Mouse (Mus musculus) kidney, adult 9 months (tissue): Measurements from ENCODE around the gene Nprl2.

Experiments used
- DNase-seq: peaks from one replicate; pipeline ENCODE4 v3.0.0; 2022

Nprl2 gene

GRCm38 (mm10) chr9:107538231-107538630 lies 3.8 kb upstream of the Nprl2 start:
- no peak for DNase-seq

GRCm38 (mm10) chr9:107538711-107539110 lies 3.3 kb upstream of the Nprl2 start:
- DNase-seq: no peak

DNA sequence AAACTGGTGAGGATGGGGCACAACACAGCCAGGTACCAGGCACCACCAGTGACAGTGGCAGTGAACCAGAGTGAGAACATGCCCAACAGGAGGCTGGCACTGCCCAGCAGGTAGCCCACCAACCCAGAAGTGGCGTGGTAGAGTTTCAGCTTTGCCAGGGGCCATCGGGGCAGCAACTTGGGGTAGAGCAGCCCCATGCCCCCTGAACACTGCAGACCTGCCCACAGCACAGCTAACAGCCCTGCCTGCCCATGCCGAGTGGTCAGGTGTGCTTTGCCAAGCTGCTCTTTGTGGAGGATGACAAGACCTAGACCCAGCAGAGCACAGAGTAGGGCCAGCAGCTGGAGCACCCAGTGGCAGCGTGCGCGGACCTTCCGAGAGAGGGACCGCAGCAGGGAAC lies 2.1 kb upstream of the Nprl2 start:
- DNase-seq: no peak

DNA sequence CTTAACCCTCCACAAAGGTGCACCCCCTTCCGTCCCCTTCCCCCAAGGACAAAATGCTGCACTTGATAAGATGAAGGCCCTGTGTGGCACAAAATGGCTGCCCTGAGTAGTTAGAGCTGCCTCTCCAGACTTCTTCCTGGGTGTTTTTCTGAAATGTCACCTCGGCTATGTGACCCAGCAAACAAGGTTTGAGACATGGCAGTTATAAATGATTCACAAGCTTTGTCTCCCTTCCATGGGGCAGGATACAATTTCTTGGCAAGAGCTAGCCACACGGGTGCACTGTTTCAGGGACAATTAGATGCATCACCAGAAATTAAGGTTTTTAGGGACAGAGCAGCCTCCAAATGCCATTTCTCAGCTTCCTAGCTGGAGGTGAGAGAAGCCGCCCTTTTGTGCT lies 1.6 kb upstream of the Nprl2 start:
- peak; percentile 59 for DNase-seq

DNA sequence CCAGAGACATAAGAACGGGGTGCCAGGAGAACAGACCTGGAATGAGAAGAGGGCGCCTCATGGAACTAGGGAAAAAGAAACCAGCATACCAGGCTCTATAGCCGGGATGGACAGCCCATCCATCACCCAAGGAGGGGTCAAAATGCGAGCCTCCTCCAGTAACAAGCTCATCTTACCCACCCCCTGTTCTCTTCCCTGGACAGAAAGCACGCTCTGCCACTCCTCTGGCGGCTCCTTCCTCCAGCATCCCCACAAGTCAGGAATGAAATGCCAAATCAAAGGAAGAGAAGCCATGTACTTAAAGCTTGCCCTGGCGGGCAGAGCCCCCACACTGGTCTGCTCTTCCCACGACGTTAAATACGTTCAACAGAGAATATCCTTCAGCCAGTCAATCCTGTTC lies 1.0 kb upstream of the Nprl2 start:
- peak; percentile 20 for DNase-seq

GRCm38 (mm10) chr9:107542352-107542686 lies 293 bp downstream of the Nprl2 start:
- DNase-seq: no peak

DNA sequence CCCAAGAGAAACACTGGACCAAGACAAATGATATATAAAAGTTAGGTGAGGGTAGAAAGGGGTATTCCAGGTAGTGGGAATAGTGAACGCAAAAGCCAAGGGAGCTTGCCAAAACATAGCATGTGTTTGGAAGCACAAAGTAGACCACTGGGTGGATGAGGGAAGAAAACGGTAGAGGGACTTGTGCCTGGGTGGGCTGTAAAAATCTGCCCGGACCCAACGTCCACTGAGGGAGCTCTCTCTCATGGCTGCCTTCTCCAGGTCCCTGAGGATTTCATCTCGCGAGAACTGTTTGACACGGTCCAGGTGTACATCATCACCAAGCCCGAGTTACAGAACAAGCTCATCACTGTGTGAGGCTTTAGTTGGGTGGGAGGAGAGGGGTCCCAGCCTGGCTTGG lies 695 bp downstream of the Nprl2 start:
- peak; percentile 34 for DNase-seq

DNA sequence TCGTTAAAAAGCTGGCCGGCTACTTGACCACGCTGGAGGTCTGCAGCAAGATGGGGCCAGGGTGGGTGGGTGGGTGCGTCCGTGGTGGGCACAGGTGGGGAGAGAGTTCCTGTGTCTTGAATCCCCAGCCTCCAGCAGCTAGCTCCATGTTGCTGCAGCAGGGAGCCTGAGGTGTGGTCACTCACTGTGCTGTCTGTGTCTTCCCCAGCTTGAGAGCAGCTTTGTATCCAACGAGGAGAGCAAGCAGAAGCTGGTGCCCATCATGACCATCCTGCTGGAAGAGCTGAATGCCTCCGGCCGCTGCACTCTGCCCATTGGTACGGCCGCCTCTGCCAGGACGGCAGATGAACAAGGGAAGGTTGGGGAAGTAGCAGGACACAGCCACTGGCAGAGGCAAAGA lies 1.3 kb downstream of the Nprl2 start:
- DNase-seq: no peak

DNA sequence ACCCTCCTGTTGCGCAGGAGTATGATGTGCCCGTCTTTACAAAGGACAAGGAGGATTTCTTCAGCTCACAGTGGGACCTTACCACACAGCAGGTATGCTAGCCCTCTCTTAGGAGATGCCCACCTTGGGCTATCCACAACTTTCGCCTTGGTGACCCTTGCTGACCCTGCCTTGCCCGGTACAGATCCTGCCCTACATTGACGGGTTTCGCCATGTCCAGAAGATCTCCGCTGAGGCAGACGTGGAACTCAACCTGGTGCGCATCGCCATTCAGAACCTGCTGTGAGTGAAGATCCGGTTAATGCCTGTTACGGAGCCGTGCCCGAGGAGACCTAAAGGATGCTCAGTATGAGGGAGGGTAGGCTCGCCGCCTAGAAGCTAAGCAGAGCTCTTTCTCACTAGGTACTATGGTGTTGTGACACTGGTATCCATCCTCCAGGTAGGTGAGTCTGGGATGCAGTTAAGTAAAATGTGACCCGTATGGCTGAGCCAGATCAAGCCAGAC lies 2.2 kb downstream of the Nprl2 start:
- peak; percentile 32 for DNase-seq

GRCm38 (mm10) chr9:107544729-107545128 lies 2.7 kb downstream of the Nprl2 start:
- DNase-seq: peak; percentile 29

GRCm38 (mm10) chr9:107545199-107545598 lies 3.2 kb downstream of the Nprl2 start:
- no peak for DNase-seq

GRCm38 (mm10) chr9:107545602-107546001 lies 3.6 kb downstream of the Nprl2 start:
- DNase-seq: peak; percentile 86

DNA sequence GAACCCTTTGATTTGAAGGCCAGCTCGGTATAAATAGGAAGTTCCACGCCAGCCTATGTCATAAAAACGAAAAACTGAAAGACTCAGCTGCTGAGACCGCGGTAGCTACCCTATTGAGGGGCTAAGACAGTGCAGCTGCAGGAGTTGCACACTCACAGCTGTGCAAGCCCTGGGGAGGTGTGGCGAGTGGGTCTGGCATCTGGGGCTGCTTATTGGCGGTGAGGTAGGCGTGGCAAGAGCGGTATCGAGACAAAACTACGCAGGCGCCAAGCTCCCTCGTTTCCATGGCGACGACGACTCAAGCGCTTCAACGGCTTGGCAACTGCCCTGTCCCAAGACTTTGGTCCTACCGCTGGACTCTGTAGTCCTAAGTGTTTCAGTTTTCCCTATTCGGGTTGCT lies 5.0 kb downstream of the Nprl2 start, which contains the start of gene Zmynd10:
Gene Zmynd10, plus strand, starts transcription at position 273 of the 400 bp plus-strand sequence.
- DNase-seq: peak; percentile 97

- no peak for DNase-seq
These were observed 5.9 kb downstream of the Nprl2 start for GRCm38 (mm10) chr9:107547957-107548356.

DNA sequence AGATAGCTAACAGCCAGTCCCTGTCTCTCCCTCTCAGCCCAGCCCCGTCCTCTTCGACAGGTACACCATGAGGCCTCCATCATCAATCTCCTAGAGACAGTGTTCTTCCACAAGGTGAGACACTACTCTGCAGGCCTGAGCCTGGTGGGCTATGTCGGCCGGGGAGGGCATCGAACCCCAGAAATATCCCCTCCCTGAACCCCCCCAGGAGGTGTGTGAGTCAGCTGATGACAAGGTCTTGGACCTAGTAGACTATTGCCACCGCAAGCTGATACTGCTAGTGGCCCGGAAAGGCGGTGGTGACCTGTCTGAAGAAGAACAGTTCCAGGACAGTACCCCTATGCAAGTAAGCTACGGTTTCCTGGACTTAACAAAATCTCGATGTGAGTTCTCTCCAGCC lies 6.8 kb downstream of the Nprl2 start:
- DNase-seq: no peak

- DNase-seq: no peak
These were observed 7.5 kb downstream of the Nprl2 start for GRCm38 (mm10) chr9:107549297-107550074.

DNA sequence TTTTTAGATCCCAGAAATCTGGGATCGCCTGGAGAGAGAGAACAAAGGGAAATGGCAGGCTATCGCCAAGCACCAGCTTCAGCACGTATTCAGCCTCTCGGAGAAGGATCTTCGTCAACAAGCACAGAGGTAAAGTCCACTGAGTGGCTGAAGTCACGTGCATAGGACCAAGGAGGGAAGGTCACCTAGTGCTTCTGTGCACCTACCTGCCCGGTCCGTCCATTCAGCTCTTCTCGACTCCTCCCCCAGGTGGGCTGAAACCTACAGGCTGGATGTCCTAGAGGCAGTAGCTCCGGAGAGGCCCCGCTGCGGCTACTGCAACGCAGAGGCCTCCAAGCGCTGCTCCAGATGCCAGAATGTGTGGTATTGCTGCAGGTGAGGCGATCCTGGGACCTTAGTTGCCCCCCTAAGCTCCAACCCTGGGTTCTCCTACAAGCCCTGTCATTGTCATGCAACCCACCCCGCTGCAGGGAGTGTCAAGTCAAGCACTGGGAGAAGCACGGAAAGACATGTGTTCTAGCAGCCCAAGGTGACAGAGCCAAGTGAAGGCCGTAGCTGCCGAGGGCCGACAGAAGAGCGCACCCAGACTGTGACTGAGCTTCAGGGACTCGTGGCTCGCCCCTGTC lies 8.6 kb downstream of the Nprl2 start:
- DNase-seq: peak; percentile 95

DNA sequence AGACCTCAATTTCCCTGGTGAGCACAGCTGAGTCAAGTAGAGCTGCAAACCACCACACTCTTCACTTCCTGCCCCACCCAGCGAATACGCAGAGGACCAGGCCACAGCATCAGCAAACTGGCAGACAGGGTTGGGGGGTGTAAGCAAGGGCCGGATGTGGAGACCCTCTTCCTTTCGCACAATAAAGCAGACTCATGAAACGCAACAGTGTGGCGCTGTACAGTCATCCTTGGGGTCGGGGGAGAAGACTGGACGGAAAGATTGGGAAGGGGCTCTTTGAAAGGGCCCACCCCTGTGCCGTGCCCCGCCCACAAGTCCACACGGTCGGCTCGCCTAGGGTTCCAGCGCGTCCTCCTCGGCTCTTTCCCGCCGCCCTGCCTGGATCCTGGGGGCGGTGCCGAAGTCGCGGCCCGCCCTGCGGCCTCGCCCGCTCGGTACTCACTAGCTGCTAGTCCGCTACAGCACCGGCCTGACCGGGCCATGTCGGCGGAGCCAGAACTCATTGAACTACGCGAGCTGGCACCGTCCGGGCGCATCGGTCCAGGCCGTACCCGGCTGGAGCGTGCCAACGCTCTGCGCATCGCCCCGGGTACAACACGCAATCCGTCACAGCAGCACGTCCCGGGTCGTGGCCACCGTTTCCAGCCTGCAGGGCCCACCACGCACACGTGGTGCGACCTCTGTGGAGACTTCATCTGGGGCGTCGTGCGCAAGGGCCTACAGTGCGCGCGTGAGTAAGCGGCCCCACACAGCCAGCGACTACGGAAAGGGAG lies 9.3 kb downstream of the Nprl2 start, which contains the start of gene Rassf1:
Gene Rassf1, plus strand, starts transcription at position 439 of the 773 bp plus-strand sequence.
- DNase-seq: peak; percentile 85

GRCm38 (mm10) chr9:107551890-107552355 lies 9.9 kb downstream of the Nprl2 start:
- no peak for DNase-seq

DNA sequence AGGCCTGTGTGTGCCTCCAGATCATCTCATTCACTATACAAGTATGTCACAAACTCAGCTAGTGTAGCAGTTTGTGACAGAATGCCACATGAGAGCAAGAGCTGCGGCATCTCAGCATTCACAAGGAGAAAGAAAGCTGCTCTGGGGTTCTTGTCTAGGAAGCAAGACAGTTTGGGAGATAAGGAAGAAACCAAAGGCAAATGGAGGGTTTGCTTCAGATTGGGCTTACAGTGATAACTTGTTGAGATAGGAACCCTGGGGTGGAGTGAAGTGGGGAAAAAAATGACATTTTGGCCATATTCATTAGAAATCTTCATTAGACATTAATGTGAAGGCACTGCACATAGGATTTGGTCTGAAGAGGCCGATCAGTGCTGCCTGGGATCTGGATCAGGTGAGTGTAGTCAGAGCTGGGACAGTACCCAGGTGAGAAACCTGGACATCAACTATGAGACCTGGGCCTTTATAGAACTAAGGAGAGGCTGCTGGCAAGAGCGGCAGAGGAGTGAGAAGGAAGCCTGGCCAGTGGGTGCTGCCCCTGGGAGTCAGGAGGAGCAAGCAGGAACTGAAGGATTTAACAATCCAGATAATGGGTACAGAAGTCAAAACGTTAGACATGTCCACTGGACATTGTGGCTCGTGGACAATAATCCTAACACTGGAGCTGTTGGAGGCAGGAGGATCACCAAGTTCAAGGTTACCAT lies 10.8 kb downstream of the Nprl2 start:
- no peak for DNase-seq

GRCm38 (mm10) chr9:107553541-107554318 lies 11.7 kb downstream of the Nprl2 start:
- DNase-seq: peak; percentile 72

DNA sequence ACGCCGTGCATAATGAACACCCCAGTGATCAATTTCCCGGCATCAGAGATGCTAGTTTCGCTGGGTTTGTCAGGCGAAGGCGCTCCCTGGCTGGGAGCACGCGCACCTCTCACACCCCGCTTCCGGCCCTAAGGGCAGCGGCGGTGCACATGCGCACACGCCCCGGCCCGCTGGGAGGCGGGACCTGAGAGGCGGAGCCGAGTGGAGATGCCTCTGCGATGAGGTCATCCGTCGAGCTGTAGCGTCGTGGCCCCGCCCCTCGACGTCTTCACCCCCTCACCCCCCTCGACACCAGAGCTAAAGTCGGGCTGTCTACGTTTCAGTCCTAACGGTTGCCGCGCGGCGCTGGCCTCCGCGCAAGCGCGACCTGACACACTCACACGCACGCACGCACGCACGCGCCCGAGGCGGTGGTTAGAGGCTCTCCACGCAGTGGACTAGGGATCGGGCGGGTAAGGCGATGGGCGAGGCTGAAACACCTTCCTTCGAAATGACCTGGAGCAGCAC lies 12.3 kb downstream of the Nprl2 start:
- peak; percentile 96 for DNase-seq
